Mouse (Mus musculus): ENCODE measurements around the gene Myo1a.

Myo1a gene

DNA sequence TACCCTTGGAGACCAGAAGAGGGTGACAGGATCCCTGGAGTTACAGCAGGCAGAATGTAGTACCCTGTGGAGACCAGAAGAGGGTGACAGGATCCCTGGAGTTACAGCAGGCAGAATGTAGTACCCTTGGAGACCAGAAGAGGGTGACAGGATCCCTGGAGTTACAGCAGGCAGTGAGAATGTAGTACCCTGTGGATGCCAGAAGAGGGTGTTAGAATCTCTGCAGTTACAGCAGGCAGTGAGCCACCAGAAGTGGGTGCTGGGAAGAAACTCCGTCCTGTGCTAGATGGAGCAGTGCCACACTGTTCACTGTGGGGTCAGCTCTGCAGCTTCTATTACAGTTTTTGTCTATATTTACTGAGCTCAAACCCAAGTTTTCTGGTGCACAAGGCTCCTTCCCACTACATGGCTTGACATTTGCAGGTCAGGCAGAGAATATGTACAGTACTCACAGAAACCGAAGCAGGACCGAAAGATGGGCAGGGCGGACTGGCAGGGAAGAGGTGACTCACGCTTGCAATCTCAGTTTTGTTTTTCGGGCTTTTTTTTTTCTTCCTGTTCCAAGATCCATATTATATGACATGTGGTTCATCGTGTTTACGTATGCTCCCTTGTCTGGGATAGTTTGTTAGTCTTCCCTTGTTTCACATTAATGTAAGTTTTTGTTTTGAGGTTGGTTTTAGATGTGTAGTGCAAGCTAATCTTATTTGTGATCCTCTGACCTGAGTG, 30.0 kb upstream of the Myo1a start:
- in situ Hi-C loops (cut with MboI): loop anchor here (5.0 kb wide), 1 partner anchor 33 kb away; the partner anchor contains the start of gene Stat6

DNA sequence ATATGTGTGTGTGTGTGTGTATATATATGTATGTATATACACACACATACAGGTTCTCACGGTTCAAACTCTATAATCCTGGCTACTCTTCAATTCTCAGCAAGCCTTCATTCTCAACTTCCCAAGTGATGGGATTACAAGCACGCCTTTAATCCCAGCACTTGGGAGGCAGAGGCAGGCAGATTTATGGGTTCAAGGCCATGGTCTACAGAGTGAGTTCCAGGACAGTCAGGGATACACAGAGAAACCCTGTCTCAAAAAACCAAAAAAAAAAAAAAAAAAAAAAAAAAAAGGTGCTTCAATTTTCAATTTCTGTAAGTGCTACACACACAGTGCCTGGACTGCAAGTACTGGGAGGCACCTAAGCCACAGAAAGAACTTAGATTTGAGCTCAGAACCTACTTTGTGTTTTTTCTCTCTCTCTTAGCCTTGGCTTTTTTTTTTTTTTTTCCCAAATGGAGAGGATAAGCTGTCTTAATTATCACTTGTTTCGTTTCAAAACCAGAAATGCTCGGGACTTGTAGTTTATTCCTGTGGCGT, 29.0 kb upstream of the Myo1a start:
- in situ Hi-C loops (cut with MboI): loop anchor here (5.0 kb wide), 1 partner anchor 34 kb away; the partner anchor contains the start of gene Stat6

GRCm38 (mm10) chr10:127676691-127677548, 28.1 kb upstream of the Myo1a start:
- in situ Hi-C loops (cut with MboI): loop anchor here (5.0 kb wide), 1 partner anchor 35 kb away; the partner anchor contains the start of gene Stat6

- in situ Hi-C loops (cut with MboI): loop anchor here (5.0 kb wide), 1 partner anchor 35 kb away; the partner anchor contains the start of gene Stat6
Measured at GRCm38 (mm10) chr10:127677591-127678336, 27.2 kb upstream of the Myo1a start.

DNA sequence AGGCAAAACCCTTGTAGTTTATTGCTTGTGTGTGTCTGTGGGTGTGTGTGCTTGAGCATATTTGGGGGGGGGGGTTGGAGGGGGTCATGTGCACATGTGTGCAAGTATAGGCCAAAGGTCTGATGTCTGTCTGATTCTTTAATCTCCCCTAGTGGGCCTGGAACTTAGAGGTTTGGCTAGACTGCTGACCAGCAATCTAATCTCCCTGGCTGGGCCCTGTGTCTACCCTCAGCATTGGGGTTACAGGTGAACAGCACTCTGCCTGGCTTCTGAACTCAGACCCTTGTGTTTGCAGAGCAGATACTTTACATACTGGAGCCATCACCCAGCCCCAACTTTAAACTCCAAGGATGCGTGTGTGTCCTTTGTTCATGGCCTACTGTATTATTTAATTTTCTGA, 25.8 kb upstream of the Myo1a start:
- in situ Hi-C loops (cut with MboI): loop anchor here (5.0 kb wide), 1 partner anchor 37 kb away; the partner anchor contains the start of gene Stat6

DNA sequence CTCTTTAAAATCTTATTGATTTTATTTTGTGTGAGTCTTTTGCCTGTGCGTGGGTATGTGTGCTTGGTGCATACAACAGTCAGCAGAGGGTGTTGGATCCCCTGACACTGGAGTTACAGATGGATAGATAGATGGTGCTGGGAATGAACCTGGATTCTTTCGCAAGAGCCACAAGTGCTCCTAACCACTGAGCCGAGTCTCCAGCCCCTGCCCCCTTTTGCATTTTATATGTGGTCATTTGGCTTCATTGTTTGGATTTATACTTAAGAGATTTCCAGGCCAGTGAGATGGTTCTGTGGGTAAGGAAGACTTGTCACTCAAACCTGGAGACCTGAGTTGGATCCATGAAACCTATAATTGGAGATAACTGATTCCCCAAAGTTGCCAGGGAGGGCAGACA, 25.1 kb upstream of the Myo1a start:
- in situ Hi-C loops (cut with MboI): loop anchor here (5.0 kb wide), 1 partner anchor 38 kb away; the partner anchor contains the start of gene Stat6

- in situ Hi-C loops (cut with MboI): no loop called here
Measured at GRCm38 (mm10) chr10:127682886-127683285, 22.1 kb upstream of the Myo1a start.

- in situ Hi-C loops (cut with MboI): no loop called here
Measured at GRCm38 (mm10) chr10:127691053-127691452, 13.9 kb upstream of the Myo1a start.

GRCm38 (mm10) chr10:127694636-127695035, 10.3 kb upstream of the Myo1a start:
- in situ Hi-C loops (cut with MboI): no loop called here

DNA sequence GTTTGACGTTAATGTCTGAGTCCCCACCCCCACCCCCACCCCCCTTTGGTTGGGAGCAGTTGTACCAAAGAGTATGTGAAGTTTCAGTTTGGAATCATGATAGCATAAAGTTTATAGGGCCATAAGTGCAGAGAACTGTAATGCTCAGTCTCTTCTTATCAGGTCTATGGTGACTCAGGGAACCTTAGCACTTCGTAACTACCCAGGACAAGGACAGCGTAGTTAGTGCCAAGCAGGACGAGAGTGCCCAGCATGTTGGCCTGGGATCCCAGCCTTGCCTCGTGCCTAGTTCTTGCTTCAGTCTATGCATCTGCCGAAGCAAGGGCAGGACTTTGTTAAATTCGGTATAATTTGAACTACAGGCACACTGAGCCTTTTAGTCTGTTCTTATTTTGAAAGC, 9.2 kb upstream of the Myo1a start:
- in situ Hi-C loops (cut with MboI): no loop called here

DNA sequence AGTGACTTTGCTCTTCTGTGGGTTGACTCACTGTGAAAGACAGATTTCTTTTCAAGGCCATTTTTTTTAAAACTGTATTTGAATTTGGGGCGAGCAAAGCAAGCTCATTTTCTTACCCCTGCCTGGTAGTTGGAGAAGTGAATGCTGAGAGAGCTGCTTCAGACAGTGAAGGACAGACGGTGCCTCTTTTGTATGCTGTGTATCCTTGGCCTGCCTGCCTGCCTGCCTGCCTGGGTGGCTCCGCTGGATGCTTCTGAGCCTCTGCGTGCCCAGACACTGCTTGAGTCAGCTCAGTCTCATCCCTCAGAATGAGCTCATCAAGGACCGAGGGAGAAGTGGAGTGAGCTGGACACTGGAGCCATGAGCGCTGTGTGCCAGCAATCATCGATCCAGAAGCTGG, 6.0 kb upstream of the Myo1a start:
- in situ Hi-C loops (cut with MboI): no loop called here

GRCm38 (mm10) chr10:127703299-127703698, 1.7 kb upstream of the Myo1a start:
- in situ Hi-C loops (cut with MboI): no loop called here

GRCm38 (mm10) chr10:127704293-127704692, 677 bp upstream of the Myo1a start:
- in situ Hi-C loops (cut with MboI): no loop called here

GRCm38 (mm10) chr10:127705783-127706182, 813 bp downstream of the Myo1a start:
- in situ Hi-C loops (cut with MboI): no loop called here

- in situ Hi-C loops (cut with MboI): no loop called here
Measured at GRCm38 (mm10) chr10:127707721-127708120, 2.8 kb downstream of the Myo1a start.

GRCm38 (mm10) chr10:127708850-127709370, 3.9 kb downstream of the Myo1a start:
- in situ Hi-C loops (cut with MboI): no loop called here

DNA sequence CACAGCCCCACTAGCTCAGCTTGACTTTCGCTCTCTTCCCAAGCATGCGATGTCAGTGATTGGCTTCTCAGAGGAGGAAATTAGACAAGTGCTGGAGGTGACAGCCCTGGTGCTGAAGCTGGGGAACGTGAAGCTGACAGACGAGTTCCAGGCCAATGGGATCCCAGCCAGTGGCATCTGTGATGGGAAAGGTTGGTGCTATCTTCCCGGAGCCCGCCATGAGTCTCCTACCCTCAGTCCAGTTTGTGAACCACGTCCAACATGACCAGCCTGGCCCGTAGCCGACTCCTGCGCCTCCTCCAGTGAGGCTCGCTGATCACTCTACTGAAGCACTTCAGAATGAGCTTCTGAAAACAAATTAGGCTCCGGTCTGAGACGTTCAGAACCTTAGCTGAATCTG, 5.4 kb downstream of the Myo1a start:
- in situ Hi-C loops (cut with MboI): no loop called here

DNA sequence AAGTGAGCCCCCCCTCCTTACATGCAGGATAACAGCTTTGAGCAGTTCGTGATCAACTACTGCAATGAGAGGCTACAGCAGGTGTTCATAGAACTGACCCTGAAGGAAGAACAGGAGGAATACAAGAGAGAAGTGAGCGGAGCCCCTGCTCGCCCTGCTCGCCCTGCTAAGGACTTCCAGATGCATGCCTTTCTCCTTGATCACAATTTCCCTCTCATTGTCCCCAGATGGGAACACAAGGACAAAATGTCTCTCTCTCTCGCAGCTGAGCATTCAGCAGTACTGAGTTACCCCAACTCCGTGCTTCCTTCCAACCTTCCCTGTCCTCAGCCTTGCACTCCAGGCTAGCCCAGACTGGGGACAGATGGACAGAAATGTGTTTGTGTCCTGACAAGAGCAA, 7.8 kb downstream of the Myo1a start:
- in situ Hi-C loops (cut with MboI): no loop called here

GRCm38 (mm10) chr10:127721671-127722418, 16.9 kb downstream of the Myo1a start:
- in situ Hi-C loops (cut with MboI): no loop called here

DNA sequence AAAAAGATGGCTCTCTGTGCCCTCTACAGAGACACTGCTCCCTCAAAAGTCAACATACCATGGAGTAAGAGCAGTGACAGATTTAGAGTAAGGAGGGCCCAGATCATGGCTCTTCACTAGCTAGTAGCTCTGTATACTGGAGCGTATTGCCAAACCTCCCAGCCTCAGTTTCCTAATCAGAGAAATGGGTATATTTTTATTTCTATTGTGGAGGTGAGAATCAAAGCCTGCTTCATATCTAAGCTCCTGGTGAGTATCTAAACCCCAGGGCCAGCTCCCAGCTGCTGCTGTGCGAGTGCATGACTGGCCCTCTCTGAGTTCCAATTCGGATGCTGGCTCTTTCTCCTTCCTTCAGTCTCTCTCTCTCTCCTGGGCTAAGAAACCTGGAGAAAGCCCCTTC, 19.2 kb downstream of the Myo1a start, which contains the start of gene Tac2:
Gene Tac2, plus strand, starts transcription at position 301 of the 400 bp plus-strand sequence.
- in situ Hi-C loops (cut with MboI): no loop called here

DNA sequence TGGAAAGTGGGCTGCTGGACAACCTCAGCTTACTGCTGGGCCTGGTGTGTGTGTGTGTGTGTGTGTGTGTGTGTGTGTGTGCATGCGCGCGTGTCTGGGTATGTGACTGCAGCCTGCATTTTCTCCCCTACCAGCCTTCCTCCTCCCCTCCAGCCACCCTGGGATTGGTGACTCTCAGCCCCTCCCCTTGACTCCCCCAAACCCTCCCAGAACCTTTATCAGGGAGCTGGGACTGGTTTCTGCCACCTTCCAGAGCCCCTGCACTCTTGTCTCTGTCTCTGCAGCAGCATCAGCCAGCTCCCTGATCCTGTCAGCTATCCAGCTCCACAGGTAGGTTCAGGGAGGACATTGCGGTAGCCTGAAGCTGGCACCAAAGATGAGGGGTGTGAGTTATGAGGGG, 20.2 kb downstream of the Myo1a start:
- in situ Hi-C loops (cut with MboI): no loop called here
